Mouse (Mus musculus): ENCODE measurements at regions not wholly inside any gene's neighbourhood (a gene's known extent, or its start where the extent isn't known, plus 50 kb on each side); places are given as distances from the start of the nearest gene placed in this dataset. TPM values are rescaled to one million over a fixed set of nuclear protein-coding genes. Genes with fewer than 3 reads are reported as not detected.

- 94% methylated on average over 7 of the region's 7 CpGs for WGBS
- ATAC-seq: no peak
These were observed 140.4 kb upstream of the Gm10131 start for GRCm38 (mm10) chr8:34251934-34252333.

GRCm38 (mm10) chr8:34239346-34239900 lies 127.9 kb upstream of the Gm10131 start:
- Histone ChIP-seq H3K9ac (ENCODE audit: low read depth, low read length) (no peak overlapping the region), H3K9me3 (ENCODE audit: control insufficient read depth, low read length) (no peaks in the 10 kb centered on the region), H3K4me2 (ENCODE audit: low read length) (no peak overlapping the region), H3K4me3 (ENCODE audit: low read length) (no peak overlapping the region), H3K27ac (ENCODE audit: low read depth, low read length) (no peak overlapping the region), H3K4me1 (ENCODE audit: control insufficient read depth, insufficient read depth, low read depth, low read length) (no peaks in the 10 kb centered on the region), H3K36me3 (ENCODE audit: control insufficient read depth, insufficient read depth, low read length) (no peaks in the 10 kb centered on the region), H3K27me3 (replicated peaks; ENCODE audit: control insufficient read depth, insufficient read depth, low read length) (no peaks in the 10 kb centered on the region)
- 88% methylated on average over 6 of the region's 6 CpGs for WGBS
- no peak for ATAC-seq

More at GRCm38 (mm10) chr8:34251934-34252333, 140.4 kb upstream of the Gm10131 start:
- H3K27ac ChIP-seq (ENCODE audit: low read depth, low read length): no peak overlapping the region
- no peak overlapping the region for H3K4me3 ChIP-seq (ENCODE audit: low read length)
- no peaks in the 10 kb centered on the region for H3K9me3 ChIP-seq (ENCODE audit: control insufficient read depth, low read length)
- H3K4me2 ChIP-seq (ENCODE audit: low read length): no peak overlapping the region
- no peak overlapping the region for H3K9ac ChIP-seq (ENCODE audit: low read depth, low read length)
- H3K4me1 ChIP-seq (ENCODE audit: control insufficient read depth, insufficient read depth, low read depth, low read length): no peaks in the 10 kb centered on the region
- H3K36me3 ChIP-seq (ENCODE audit: control insufficient read depth, insufficient read depth, low read length): no peaks in the 10 kb centered on the region
- no peaks in the 10 kb centered on the region for H3K27me3 ChIP-seq (replicated peaks; ENCODE audit: control insufficient read depth, insufficient read depth, low read length)

- H3K4me3 ChIP-seq (ENCODE audit: low read length): no peak overlapping the region
- H3K27ac ChIP-seq (ENCODE audit: low read depth, low read length): no peak overlapping the region
- no peak overlapping the region for H3K9ac ChIP-seq (ENCODE audit: low read depth, low read length)
- no peaks in the 10 kb centered on the region for H3K27me3 ChIP-seq (replicated peaks; ENCODE audit: control insufficient read depth, insufficient read depth, low read length)
- H3K4me2 ChIP-seq (ENCODE audit: low read length): no peak overlapping the region
- H3K4me1 ChIP-seq (ENCODE audit: control insufficient read depth, insufficient read depth, low read depth, low read length): no peaks in the 10 kb centered on the region
- 70% methylated on average over 4 of the region's 4 CpGs for WGBS
- H3K9me3 ChIP-seq (ENCODE audit: control insufficient read depth, low read length): no peaks in the 10 kb centered on the region
- H3K36me3 ChIP-seq (ENCODE audit: control insufficient read depth, insufficient read depth, low read length): no peaks in the 10 kb centered on the region
- ATAC-seq: peak; percentile 72
These were observed 122.2 kb upstream of the Gm10131 start for GRCm38 (mm10) chr8:34233705-34234104.

DNA sequence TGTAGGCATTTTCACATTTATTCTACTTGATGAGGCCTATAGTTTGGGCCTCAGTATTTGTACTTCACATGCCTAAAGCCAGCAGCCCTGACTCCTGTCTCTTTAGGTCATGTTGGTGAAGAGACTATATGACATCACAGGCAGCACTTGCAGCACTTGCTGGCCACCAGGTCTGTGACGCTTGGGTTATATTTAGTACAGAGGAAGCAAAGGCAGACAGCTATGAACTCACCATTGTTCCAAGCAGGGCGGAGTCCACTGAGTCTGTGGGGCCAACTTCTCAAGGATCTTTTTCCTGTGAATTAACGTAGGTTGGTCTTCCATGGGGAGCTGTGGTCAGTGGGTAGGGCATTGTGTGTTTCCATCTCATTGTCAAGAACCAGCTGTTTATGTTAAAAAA lies 117.9 kb upstream of the Gm10131 start:
- no peaks in the 10 kb centered on the region for H3K9me3 ChIP-seq (ENCODE audit: control insufficient read depth, low read length)
- no peak for ATAC-seq
- no peaks in the 10 kb centered on the region for H3K36me3 ChIP-seq (ENCODE audit: control insufficient read depth, insufficient read depth, low read length)
- no peak overlapping the region for H3K27ac ChIP-seq (ENCODE audit: low read depth, low read length)
- no peaks in the 10 kb centered on the region for H3K27me3 ChIP-seq (replicated peaks; ENCODE audit: control insufficient read depth, insufficient read depth, low read length)
- 93% methylated on average over 3 of the region's 3 CpGs for WGBS
- no peak overlapping the region for H3K4me2 ChIP-seq (ENCODE audit: low read length)
- no peak overlapping the region for H3K4me3 ChIP-seq (ENCODE audit: low read length)
- no peaks in the 10 kb centered on the region for H3K4me1 ChIP-seq (ENCODE audit: control insufficient read depth, insufficient read depth, low read depth, low read length)
- H3K9ac ChIP-seq (ENCODE audit: low read depth, low read length): no peak overlapping the region

DNA sequence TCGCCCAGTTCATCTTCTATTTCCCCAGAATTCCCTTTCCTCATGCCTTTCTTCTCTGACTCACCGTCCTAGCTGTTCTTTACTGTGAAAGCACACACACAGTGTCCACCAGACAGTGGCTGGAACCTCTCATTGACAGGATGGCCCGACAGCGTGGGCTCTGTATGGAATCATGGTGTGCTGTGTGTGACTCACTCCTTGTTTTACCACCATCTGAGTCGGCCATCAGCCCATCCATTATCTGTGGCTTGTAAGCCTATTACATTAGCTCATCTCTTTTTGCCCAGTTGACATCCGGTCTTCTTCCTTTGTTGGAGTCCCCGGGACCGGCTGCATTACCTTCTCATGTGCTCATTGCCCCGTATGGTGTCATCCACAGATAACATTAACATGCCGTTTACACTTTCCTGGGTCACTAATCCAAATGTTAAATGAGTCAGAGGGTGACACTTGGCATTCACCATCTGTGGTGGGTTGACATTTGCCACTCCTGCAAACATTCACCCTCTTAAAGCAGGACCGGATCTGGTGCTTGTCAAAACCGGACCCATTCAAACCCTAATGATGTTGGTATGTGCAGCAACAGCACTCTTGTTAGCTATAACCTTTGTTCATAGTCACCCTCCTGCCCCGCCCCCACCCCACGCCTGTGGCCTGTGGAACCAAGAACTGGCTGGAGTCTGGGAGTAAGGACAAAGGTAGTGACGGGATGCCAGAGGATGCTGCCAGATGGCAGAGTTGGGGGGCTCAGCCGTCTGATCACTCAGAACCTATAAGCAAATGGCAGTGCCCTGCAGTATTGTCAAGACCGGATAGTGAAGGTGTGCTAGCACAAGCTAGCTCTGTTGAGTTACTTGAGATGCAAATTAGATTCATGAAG lies 113.7 kb upstream of the Gm10131 start:
- Histone ChIP-seq H3K27me3 (replicated peaks; ENCODE audit: control insufficient read depth, insufficient read depth, low read length) (no peaks in the 10 kb centered on the region), H3K4me1 (ENCODE audit: control insufficient read depth, insufficient read depth, low read depth, low read length) (no peaks in the 10 kb centered on the region), H3K36me3 (ENCODE audit: control insufficient read depth, insufficient read depth, low read length) (no peaks in the 10 kb centered on the region), H3K9ac (ENCODE audit: low read depth, low read length) (no peak overlapping the region), H3K4me3 (ENCODE audit: low read length) (no peak overlapping the region), H3K27ac (ENCODE audit: low read depth, low read length) (no peak overlapping the region), H3K4me2 (ENCODE audit: low read length) (no peak overlapping the region), H3K9me3 (ENCODE audit: control insufficient read depth, low read length) (no peaks in the 10 kb centered on the region)
- no peak; the same call in 1 of the 2 replicates for ATAC-seq
- 61% methylated on average over 17 of the region's 17 CpGs for WGBS

- ATAC-seq: no peak
- WGBS: 70% methylated on average over 6 of the region's 6 CpGs
- no peak overlapping the region for H3K4me2 ChIP-seq (ENCODE audit: low read length)
These were observed 110.7 kb upstream of the Gm10131 start for GRCm38 (mm10) chr8:34222187-34222586.

More at GRCm38 (mm10) chr8:34222187-34222586, 110.7 kb upstream of the Gm10131 start:
- H3K27ac ChIP-seq (ENCODE audit: low read depth, low read length): no peak overlapping the region
- no peaks in the 10 kb centered on the region for H3K9me3 ChIP-seq (ENCODE audit: control insufficient read depth, low read length)
- no peaks in the 10 kb centered on the region for H3K36me3 ChIP-seq (ENCODE audit: control insufficient read depth, insufficient read depth, low read length)
- H3K27me3 ChIP-seq (replicated peaks; ENCODE audit: control insufficient read depth, insufficient read depth, low read length): no peaks in the 10 kb centered on the region
- no peak overlapping the region for H3K4me3 ChIP-seq (ENCODE audit: low read length)
- H3K4me1 ChIP-seq (ENCODE audit: control insufficient read depth, insufficient read depth, low read depth, low read length): no peaks in the 10 kb centered on the region
- no peak overlapping the region for H3K9ac ChIP-seq (ENCODE audit: low read depth, low read length)

Small RNA genes lying in the stretch of these regions (microRNA-seq; reads per million reads assigned to microRNA genes)
- gene Gm23177: not detected
